Mouse (Mus musculus) lung, adult 2 months (tissue): Measurements from ENCODE around the gene Slc52a3. TPM values are rescaled to one million over a fixed set of nuclear protein-coding genes. Genes with fewer than 3 reads are reported as not detected.

Source experiments
- DNase-seq: peaks from one replicate; pipeline ENCODE4 v3.0.0; 2022
- H3K4me1 ChIP-seq: fragments of 200-500 bp; 2 replicates; pipeline ENCODE4 v1.6.1; 2011; ENCODE audit warnings: low read length; ENCODE audit not compliant: control insufficient read depth, insufficient read depth
- H3K4me3 ChIP-seq: fragments of 200-500 bp; replicated peaks from 2 replicates; pipeline ENCODE3; 2011; ENCODE audit warnings: low read depth, mild to moderate bottlenecking, control low read depth, low read length; ENCODE audit errors: extremely low read depth
- CTCF ChIP-seq: fragments of 200-500 bp; IDR thresholded peaks from 2 replicates; pipeline ENCODE4 v1.5.1; 2011; ENCODE audit warnings: mild to moderate bottlenecking, low read length, control low read depth; ENCODE audit not compliant: insufficient read depth
- POLR2A ChIP-seq: fragments of 200-500 bp; IDR thresholded peaks from 2 replicates; pipeline ENCODE4 v1.6.1; 2011; ENCODE audit warnings: low read depth, mild to moderate bottlenecking, control low read depth, low read length, borderline replicate concordance; ENCODE audit errors: extremely low read depth
- WGBS: fragments of 180-500 bp; shearing (Covaris S2); methylation state at CpG from one replicate; pipeline ENCODE4 v1.1.7; 2018; 5-methylcytosine and 5-hydroxymethylcytosine counted together
- polyA plus RNA-seq: library from polyadenylated mRNA; depleted of rRNA; stranded (reverse); fragments of >200 nt; gene quantifications from 2 replicates; pipeline ENCODE4 v1.2.3, GENCODE M21; 2012

Slc52a3 gene
- polyA plus RNA-seq, 1 experiment = 34.5 TPM

DNA sequence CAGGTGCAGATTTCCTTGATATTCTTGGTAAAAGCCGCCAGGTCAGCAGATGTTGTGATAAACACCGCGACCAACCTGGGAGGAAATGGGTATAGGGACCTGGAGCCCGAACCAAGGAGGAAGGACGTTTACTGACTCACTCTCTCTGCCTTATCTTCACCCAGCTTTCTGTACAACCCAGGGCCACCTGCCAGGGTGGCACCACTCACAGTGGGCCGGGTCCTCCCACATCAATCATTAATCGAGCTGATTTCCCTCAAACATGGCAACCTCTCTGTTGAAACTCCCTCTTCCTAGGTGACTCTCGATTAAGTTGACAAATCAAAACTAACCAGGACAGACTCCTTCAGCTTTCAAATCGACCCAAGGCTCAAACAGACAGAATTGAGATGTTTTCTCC is 13.9 kb downstream of the Slc52a3 start:
- no peak for DNase-seq
- TF ChIP-seq POLR2A (no peak), CTCF (no peak)
- 65% methylated on average over 9 of the region's 9 CpGs for WGBS

DNA sequence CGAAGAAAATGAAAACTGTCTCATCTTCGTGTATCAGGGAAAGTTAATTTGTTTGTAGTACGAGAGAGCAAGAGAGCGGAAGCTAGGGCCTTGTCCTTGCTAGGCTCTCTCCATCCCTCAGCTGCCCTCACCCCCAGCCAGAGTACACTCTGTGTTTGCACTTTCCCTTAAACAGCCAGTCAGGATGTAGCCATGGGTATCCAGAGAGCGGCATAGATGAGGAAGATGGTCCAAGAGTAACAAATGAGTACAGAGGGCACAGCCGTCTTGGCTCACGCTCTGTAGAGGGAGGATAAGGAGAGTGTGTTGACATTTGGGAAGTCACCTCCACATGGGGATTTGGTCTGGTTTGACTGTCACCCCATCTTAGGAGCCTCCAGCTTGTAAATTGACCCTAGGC is 14.3 kb downstream of the Slc52a3 start:
- no peak for DNase-seq
- Histone ChIP-seq H3K4me1 (peaks cover 4% of the 10 kb centered on the region; the same call in 1 of the 2 replicates), H3K4me3 (no peak overlapping the region)
- no peak for TF ChIP-seq POLR2A
- TF ChIP-seq CTCF = no peak
- 81% methylated on average over 7 of the region's 7 CpGs for WGBS

More for the DNA sequence above, 13.9 kb downstream of the Slc52a3 start:
- H3K4me3 ChIP-seq = no peak overlapping the region
- H3K4me1 ChIP-seq = peaks cover 4% of the 10 kb centered on the region; the same call in 1 of the 2 replicates

DNA sequence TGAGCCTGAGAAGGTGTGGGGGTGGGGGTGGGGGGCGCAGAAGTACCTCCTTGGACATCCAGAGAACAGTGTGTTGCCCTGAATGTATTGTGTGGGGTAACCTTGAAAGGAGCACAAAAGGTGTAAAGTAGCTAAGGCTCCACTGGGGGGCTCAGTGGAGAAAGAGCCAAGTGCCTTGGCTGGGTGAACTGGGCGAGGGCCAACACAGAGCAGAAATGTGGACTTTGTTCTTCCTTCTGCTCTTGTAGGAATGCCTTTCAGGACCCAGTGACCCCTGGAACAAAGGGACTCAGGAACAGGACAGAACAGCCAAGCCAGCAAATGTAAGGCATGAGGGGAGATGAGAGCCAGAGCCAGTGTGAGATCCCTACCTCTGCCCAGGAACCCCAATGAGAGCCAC is 15.4 kb downstream of the Slc52a3 start:
- TF ChIP-seq CTCF (0 out of 2 replicates have a peak, but pooled peaks have one; percentile 4), POLR2A (no peak)
- peaks cover 4% of the 10 kb centered on the region; the same call in 1 of the 2 replicates for H3K4me1 ChIP-seq
- 51% methylated on average over 2 of the region's 2 CpGs for WGBS
- DNase-seq = no peak
- H3K4me3 ChIP-seq = no peak overlapping the region

DNA sequence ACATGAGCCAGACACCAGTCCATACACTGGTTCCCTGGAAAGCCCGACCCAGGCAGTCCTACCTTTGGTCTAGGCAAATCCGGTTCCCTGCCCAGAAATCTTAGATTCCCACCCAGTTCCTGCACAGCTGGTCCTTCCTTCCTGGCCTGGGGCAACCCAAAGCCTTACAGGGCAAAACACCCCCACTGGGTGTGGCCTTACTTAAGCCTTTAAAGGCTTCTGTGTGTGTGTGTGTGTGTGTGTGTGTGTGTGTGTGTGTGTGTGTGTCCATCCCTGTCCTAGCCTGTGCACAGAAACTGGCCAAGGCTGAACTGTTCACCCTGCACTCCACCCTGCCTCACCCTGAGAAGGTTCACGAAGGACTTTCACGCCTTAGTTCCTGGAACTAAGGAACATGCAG is 15.9 kb downstream of the Slc52a3 start:
- DNase-seq = no peak
- peaks cover 4% of the 10 kb centered on the region; the same call in 1 of the 2 replicates for H3K4me1 ChIP-seq
- TF ChIP-seq CTCF (no peak), POLR2A (no peak)
- no peak overlapping the region for H3K4me3 ChIP-seq
- 49% methylated on average over 4 of the region's 4 CpGs for WGBS

DNA sequence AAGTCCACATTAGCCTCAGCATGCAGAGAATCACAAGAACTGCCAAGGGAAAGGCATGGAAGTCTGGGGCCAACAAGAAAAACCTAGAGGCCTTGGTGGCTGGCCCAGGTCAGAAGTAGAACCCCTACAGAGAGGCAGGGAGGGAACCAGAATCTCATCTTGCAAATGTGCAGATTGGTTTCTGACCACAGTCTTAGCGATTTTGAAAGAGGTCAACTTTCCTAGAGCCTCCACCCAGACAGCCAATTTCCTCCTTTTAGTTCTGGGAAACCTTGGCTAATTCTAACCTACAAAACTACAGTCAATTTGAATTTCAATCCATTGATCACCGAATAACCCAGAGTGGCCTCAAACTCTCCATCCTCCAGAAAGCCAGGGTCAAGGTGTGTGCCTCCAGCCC is 16.4 kb downstream of the Slc52a3 start:
- no peak for TF ChIP-seq CTCF
- TF ChIP-seq POLR2A = no peak
- WGBS = 64% methylated on average over 2 of the region's 2 CpGs
- DNase-seq = no peak
- H3K4me3 ChIP-seq = no peak overlapping the region
- peaks cover 4% of the 10 kb centered on the region; the same call in 1 of the 2 replicates for H3K4me1 ChIP-seq

DNA sequence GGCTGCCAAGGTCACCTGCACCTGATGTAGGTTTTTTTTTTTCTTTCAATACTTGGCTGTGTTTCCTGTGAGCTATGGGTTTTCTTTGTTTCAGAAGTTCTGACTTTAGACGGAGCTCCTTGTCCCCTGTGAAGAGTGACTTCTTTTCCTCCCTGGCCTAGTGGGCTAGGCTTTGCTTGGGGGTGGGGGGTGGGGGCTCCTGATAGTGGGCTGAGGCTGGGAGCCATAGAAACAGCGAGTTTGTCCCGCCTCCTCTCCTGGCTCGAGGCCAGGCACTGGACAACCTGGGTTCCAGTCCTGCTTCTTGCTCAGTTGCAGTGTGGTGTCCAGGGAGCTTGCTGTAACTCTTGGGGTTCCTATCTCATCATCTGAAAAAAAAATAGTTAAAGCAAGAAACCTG is 19.7 kb downstream of the Slc52a3 start:
- 29% methylated on average over 4 of the region's 4 CpGs for WGBS
- no peaks in the 10 kb centered on the region for H3K4me1 ChIP-seq
- TF ChIP-seq POLR2A = no peak

DNA sequence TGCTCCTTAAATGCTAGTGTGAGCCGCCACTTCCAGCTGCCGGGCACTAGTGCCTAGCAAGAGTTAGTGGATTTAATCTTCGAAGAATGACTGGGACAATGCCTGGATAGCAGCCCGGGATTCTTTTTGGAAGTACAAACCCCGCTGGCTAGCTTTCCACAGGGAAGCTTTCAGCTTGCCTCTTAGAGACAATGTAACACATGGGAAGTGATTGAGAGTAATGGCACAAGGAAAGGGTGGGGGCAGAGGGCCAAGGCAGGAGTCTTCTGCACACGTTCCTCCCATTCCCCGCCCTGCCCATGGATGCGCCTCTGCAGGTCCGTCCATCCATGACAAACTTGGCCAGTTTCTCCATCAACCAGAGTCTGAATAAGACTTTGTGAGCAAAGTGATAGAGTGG is 20.4 kb downstream of the Slc52a3 start:
- WGBS = 49% methylated on average over 9 of the region's 9 CpGs
- no peak for DNase-seq
- no peak for TF ChIP-seq CTCF
- no peak for TF ChIP-seq POLR2A
- no peak overlapping the region for H3K4me3 ChIP-seq
- no peaks in the 10 kb centered on the region for H3K4me1 ChIP-seq

More for the DNA sequence above, 19.7 kb downstream of the Slc52a3 start:
- DNase-seq = no peak
- no peak overlapping the region for H3K4me3 ChIP-seq

DNA sequence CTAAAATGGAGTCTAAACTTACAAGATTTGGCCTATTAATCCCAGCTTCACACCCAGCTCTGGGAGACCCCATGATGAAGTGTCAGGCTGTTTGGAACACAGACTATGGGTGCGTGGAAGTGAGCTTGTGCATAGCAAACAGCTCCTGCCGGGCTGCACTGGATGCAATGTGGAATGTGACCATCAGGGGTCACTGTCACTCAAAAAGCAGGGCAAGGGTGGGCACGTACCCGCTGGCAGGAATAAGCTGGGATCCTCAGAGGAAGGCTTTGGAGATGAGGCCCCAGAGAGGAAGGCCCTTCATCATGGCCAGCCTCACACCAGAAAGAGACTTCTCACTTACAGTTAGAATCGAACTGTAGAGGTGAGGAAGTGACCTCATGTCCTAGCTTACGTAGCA is 23.9 kb downstream of the Slc52a3 start:
- no peak overlapping the region for H3K4me3 ChIP-seq
- WGBS = 13% methylated on average over 6 of the region's 6 CpGs
- no peaks in the 10 kb centered on the region for H3K4me1 ChIP-seq
- DNase-seq = peak; percentile 59
- TF ChIP-seq CTCF (peak; percentile 78), POLR2A (no peak)

DNA sequence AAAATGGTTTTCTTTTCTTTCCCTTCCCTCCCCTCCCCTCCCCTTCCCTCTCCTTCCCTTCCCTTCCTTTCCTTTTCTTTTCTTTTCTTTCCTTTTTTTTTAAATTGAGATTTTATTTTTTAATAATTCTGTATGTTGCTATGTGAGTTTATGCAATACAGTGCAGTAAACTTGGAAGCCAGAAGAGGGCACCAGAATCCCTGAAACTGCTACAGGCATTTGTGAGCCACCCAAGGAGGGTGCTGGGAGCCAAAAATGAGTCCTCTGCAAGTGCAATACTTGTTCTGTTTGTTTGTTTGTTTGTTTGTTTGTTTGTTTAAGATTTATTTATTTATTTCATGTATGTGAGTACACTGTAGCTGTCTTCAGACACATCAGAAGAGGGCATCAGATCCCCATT is 25.7 kb downstream of the Slc52a3 start:
- no peak for DNase-seq
- Histone ChIP-seq H3K4me3 (no peak overlapping the region), H3K4me1 (no peaks in the 10 kb centered on the region)
- TF ChIP-seq CTCF (no peak), POLR2A (no peak)

DNA sequence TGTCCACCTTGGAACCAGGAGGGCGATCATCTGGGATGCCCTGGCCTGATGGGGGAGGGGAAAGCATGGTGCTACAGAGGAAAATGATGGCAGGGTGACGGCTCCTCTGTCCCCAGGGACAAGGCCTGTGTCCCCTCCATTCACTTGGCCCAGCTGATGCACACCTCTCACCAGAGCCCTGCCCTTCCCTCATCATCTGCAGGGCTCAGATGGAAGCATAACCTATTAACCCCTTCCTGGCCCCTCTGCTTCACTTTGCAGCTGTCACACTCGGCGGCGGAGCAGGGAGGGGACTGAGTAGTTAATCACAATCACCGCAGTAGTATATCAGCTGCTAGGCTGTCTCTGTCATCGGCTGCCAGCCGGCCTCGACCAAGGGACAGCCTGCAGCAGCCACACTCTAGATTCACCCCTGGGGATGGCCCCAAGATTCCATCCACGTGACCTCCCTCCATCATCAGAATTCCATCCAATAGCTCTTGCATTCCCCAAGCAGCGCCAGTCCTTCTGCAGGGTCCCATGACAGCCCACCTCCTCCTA is 28.6 kb downstream of the Slc52a3 start:
- DNase-seq = no peak
- Histone ChIP-seq H3K4me1 (no peaks in the 10 kb centered on the region), H3K4me3 (no peak overlapping the region)
- TF ChIP-seq POLR2A (no peak), CTCF (no peak)
- WGBS = 48% methylated on average over 11 of the region's 11 CpGs
